Mouse (Mus musculus) erythroblast, embryonic 14.5 days (primary cell): ENCODE measurements around the gene H2al1d.
"Not testable (repeated sequence)": the region's sequence is repeated elsewhere in the genome, so short reads cannot be mapped to it uniquely, and the experiment has no call there.

ENCODE experiments used
- GATA1 ChIP-seq: IDR thresholded peaks from 2 replicates; pipeline ENCODE4 v1.6.1; 2012; ENCODE audit warnings: low read length, inconsistent platforms, mixed read lengths
- TAL1 ChIP-seq: IDR thresholded peaks from 3 replicates; pipeline ENCODE4 v1.6.1; 2012; ENCODE audit warnings: low read length, inconsistent platforms, mixed read lengths

DNA sequence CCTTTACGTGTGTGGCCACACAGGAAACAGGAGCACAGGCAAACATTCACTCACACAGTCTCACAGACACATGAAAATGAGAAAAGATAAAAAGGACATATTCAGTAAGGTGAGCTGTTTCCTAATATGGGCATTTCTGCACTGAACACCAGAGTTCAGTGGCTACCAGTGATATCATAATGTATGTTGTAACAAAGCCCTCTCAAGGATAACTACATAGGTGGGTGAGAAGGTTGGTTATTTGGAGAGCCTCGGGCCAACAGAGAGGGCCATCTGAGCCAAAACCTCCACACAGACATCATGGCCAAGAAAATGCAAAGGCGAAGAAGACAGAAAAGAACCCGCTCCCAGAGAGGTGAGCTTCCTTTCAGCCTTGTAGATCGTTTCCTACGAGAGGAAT is at the start of gene H2al1d:
- TF ChIP-seq GATA1, TAL1: not testable (repeated sequence)
